Mouse (Mus musculus) ovary, adult 18-20 months (tissue): ENCODE data around the gene Zswim1.
"Not testable (repeated sequence)": the region's sequence is repeated elsewhere in the genome, so short reads cannot be mapped to it uniquely, and the experiment has no call there.

Experiments
- DNase-seq: peaks from one replicate; pipeline ENCODE4 v3.0.0; 2022; ENCODE audit warnings: low spot score, mixed read lengths

The Zswim1 gene

GRCm38 (mm10) chr2:164866741-164867551, 44.5 kb downstream of the Zswim1 start:
- DNase-seq: peak; percentile 52

GRCm38 (mm10) chr2:164867566-164867965, 45.1 kb downstream of the Zswim1 start:
- no peak for DNase-seq

GRCm38 (mm10) chr2:164868491-164868890, 46.0 kb downstream of the Zswim1 start:
- no peak for DNase-seq

- no peak for DNase-seq
Measured at GRCm38 (mm10) chr2:164871602-164872303, 49.3 kb downstream of the Zswim1 start.

- no peak for DNase-seq
Measured at GRCm38 (mm10) chr2:164873621-164874020, 51.1 kb downstream of the Zswim1 start.

- no peak for DNase-seq
Measured at GRCm38 (mm10) chr2:164874239-164874769, 51.8 kb downstream of the Zswim1 start.

- not testable (repeated sequence) for DNase-seq
Measured at GRCm38 (mm10) chr2:164875648-164876047, 53.2 kb downstream of the Zswim1 start.
